In genomic region chr13:63279807-63280206, GRCm38 (mm10) we compare ENCODE assay signal across 9 mouse cellular contexts.
DNase-seq lines count a peak whose midpoint lies in the region; ATAC-seq and TF ChIP-seq lines count a peak whose summit lies in the region.
"Had no signal": no experiment of that assay in that cellular context is flagged by ENCODE, and none has a peak within 500 bp of the region (broad histone marks: within the 10 kb centered on the region; RNA-seq: fewer than 3 reads in every experiment).

No protein-coding gene starts in this region.

- TF ChIP-seq CTCF in heart, adult 2 months (IDR thresholded peaks at IDR 0.05): 0 out of 2 replicates have a peak, but pooled peaks have one; percentile 14
- TF ChIP-seq CTCF in lung, adult 2 months (IDR thresholded peaks at IDR 0.05; ENCODE audit: insufficient read depth, low read length): no peak

- peak overlapping the region; percentile 63 for H3K4me2 ChIP-seq in embryonic facial prominence, embryonic 14.5 days (ENCODE audit: low read depth, low read length)
- H3K4me2 ChIP-seq in neural tube, embryonic 13.5 days: peak overlapping the region; percentile 48

- no peak for ATAC-seq in embryonic facial prominence, embryonic 14.5 days (ENCODE audit: low read depth)
- ATAC-seq in neural tube, embryonic 13.5 days (ENCODE audit: low read depth): no peak

- no peak for TF ChIP-seq EP300 in heart, adult 2 months (IDR thresholded peaks at IDR 0.05; ENCODE audit: insufficient read depth, low read depth, low read length)

- no peaks in the 10 kb centered on the region for H3K27me3 ChIP-seq in heart, adult 2 months (ENCODE audit: control insufficient read depth, insufficient read depth, low read length)
- no peaks in the 10 kb centered on the region for H3K27me3 ChIP-seq in embryonic facial prominence, embryonic 14.5 days (replicated peaks; ENCODE audit: control insufficient read depth, insufficient read depth, low read length)
- peaks cover 13% of the 10 kb centered on the region; the same call in 1 of the 2 replicates for H3K27me3 ChIP-seq in neural tube, embryonic 13.5 days

- peak overlapping the region; percentile 27 for H3K9ac ChIP-seq in heart, adult 2 months (ENCODE audit: low read depth, low read length)
- H3K9ac ChIP-seq in embryonic facial prominence, embryonic 14.5 days (ENCODE audit: low read depth, low read length): peak overlapping the region; percentile 58
- H3K9ac ChIP-seq in neural tube, embryonic 13.5 days: peak overlapping the region; percentile 56

- no peak for TF ChIP-seq POLR2A in heart, adult 2 months (IDR thresholded peaks at IDR 0.05; ENCODE audit: insufficient read depth, low read depth, low read length)
- no peak for TF ChIP-seq POLR2A in lung, adult 2 months (IDR thresholded peaks at IDR 0.05; ENCODE audit: borderline replicate concordance, extremely low read depth, low read depth, low read length)

- no peak for DNase-seq in heart, adult 2 months
- DNase-seq in heart, postnatal 14 days: no peak
- DNase-seq in lung, adult 2 months: no peak
- no peak for DNase-seq in lung, postnatal 14 days
- DNase-seq in embryonic facial prominence, embryonic 14.5 days (ENCODE audit: low spot score): no peak
- no peak for DNase-seq in embryo, embryonic 10.5 days (ENCODE audit: low spot score)
- DNase-seq in urinary bladder, adult 2 months (ENCODE audit: low spot score): no peak
- DNase-seq: cerebellum, adult 18-20 months had no signal

- no peaks in the 10 kb centered on the region for H3K9me3 ChIP-seq in embryonic facial prominence, embryonic 14.5 days (ENCODE audit: control insufficient read depth, low read length)
- no peaks in the 10 kb centered on the region for H3K9me3 ChIP-seq in neural tube, embryonic 13.5 days

- peak overlapping the region; percentile 89 for H3K27ac ChIP-seq in heart, adult 2 months
- peak overlapping the region; percentile 92 for H3K27ac ChIP-seq in embryonic facial prominence, embryonic 14.5 days (replicated peaks; ENCODE audit: low read depth, low read length)
- peak overlapping the region; percentile 71 for H3K27ac ChIP-seq in neural tube, embryonic 13.5 days (replicated peaks)

- 12% methylated on average over 8 of the region's 8 CpGs for WGBS in heart, adult 2 months
- WGBS in lung, adult 2 months: 23% methylated on average over 8 of the region's 8 CpGs
- whole genome bisulfite sequencing in embryonic facial prominence, embryonic 14.5 days: 24% methylated on average over 8 of the region's 8 CpGs
- 31% methylated on average over 8 of the region's 8 CpGs for WGBS in neural tube, embryonic 13.5 days

- intact Hi-C loops in heart, adult 2 months (cut with DNase I): loop anchor here (2.0 kb wide), 2 partner anchors 15 to 33 kb away; no protein-coding TSS in a partner anchor
- intact Hi-C loops in heart, postnatal 14 days (cut with DNase I): loop anchor here (2.0 to 10.0 kb wide), 4 partner anchors 13 to 285 kb away; no protein-coding TSS in a partner anchor

- H3K4me3 ChIP-seq in heart, adult 2 months: peak overlapping the region; percentile 38
- H3K4me3 ChIP-seq in lung, adult 2 months (replicated peaks; ENCODE audit: extremely low read depth, low read depth, low read length): peak overlapping the region; percentile 44
- H3K4me3 ChIP-seq in embryonic facial prominence, embryonic 14.5 days (ENCODE audit: low read depth, low read length): peak overlapping the region; percentile 52
- peak overlapping the region; percentile 15 for H3K4me3 ChIP-seq in neural tube, embryonic 13.5 days

- peaks cover 74% of the 10 kb centered on the region for H3K36me3 ChIP-seq in heart, adult 2 months (ENCODE audit: control insufficient read depth, insufficient read depth, low read length)
- H3K36me3 ChIP-seq in embryonic facial prominence, embryonic 14.5 days (ENCODE audit: control insufficient read depth, insufficient read depth, low read length): peaks cover 26% of the 10 kb centered on the region; the same call in 1 of the 2 replicates
- peaks cover 10% of the 10 kb centered on the region for H3K36me3 ChIP-seq in neural tube, embryonic 13.5 days

- H3K4me1 ChIP-seq in heart, adult 2 months (ENCODE audit: control insufficient read depth, insufficient read depth, low read length): peaks cover 44% of the 10 kb centered on the region
- H3K4me1 ChIP-seq in lung, adult 2 months (ENCODE audit: control insufficient read depth, insufficient read depth, low read length): peaks cover 57% of the 10 kb centered on the region
- peaks cover 52% of the 10 kb centered on the region for H3K4me1 ChIP-seq in embryonic facial prominence, embryonic 14.5 days (ENCODE audit: control insufficient read depth, insufficient read depth, low read length)
- peaks cover 48% of the 10 kb centered on the region for H3K4me1 ChIP-seq in neural tube, embryonic 13.5 days (replicated peaks)

- peaks cover 15% of the 10 kb centered on the region for H3K79me2 ChIP-seq in heart, adult 2 months (replicated peaks; ENCODE audit: control insufficient read depth, insufficient read depth, low read length)
